Mouse (Mus musculus) stomach, postnatal 0 days (tissue): Measurements from ENCODE around the gene Tssk6.

Experiments
- CTCF ChIP-seq: IDR thresholded peaks from 2 replicates; pipeline ENCODE4 v1.5.1; 2016; ENCODE audit warnings: antibody characterized with exemption, low read depth, mild to moderate bottlenecking, moderate library complexity
- EP300 ChIP-seq: optimal IDR thresholded peaks from 2 replicates; pipeline ENCODE3; 2016; ENCODE audit warnings: antibody characterized with exemption

- no peak for TF ChIP-seq CTCF
- TF ChIP-seq EP300: no peak
These were observed 17.8 kb upstream of the Tssk6 start for GRCm38 (mm10) chr8:69884141-69884540.
